Mouse (Mus musculus): ENCODE measurements around the gene Fbxo40. TPM values are rescaled to one million over a fixed set of nuclear protein-coding genes. Genes with fewer than 3 reads are reported as not detected.

The Fbxo40 gene
- polyA plus RNA-seq, 1 experiment from 2014 or later, result not detected

DNA sequence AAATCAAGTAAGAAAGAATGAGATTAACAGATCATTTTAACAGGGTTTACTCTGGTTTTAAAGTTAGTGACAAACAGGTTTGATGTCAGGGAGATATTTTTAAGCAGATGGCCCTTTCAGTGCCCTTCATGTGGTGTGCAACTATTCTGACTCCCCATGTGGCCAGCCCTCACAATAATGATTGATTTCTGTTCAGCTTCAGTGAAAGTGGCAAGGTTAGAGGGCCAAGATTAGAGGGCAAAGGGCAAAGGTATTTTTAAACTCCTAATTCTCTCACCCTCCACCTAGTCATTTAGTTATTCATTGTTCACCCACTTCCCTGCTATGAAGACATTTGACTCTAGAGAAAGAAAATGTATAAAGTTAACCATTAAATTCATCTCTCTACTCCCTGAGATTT is 2.2 kb downstream of the Fbxo40 start:
- H3K9me3 ChIP-seq, result no peaks in the 10 kb centered on the region
- no peak for ATAC-seq (replicated peaks)
- no peak overlapping the region for H3K4me3 ChIP-seq
- H3K9ac ChIP-seq, result no peak overlapping the region
- H3K4me1 ChIP-seq, result no peaks in the 10 kb centered on the region
- no peaks in the 10 kb centered on the region for H3K36me3 ChIP-seq (replicated peaks)
- H3K4me2 ChIP-seq, result no peak overlapping the region
- H3K27ac ChIP-seq, result no peak overlapping the region
- no peaks in the 10 kb centered on the region for H3K27me3 ChIP-seq (replicated peaks)

DNA sequence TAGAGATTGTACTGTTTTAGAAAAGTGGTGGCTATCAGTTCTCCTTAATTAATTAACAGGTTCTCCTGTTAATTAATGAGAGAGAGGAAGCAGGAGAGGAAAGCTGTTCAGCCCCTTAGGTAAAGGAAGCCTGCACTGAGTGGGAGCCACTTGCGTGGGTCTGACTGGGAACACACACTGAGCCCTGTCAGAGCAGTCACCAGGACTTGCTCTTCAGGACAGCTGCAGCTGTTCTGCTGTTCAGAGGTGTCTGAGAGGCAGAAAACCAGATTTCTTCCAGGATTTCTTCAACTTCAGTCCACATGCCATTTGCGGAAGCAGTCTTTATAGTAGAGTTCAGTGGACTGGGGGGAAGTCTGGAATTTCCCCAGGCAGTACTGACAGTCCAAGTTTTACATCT is 2.9 kb downstream of the Fbxo40 start:
- Histone ChIP-seq H3K27ac (no peak overlapping the region), H3K27me3 (replicated peaks) (no peaks in the 10 kb centered on the region), H3K4me1 (no peaks in the 10 kb centered on the region), H3K36me3 (replicated peaks) (no peaks in the 10 kb centered on the region), H3K4me2 (no peak overlapping the region), H3K9ac (no peak overlapping the region), H3K9me3 (no peaks in the 10 kb centered on the region), H3K4me3 (no peak overlapping the region)
- WGBS, result 80% methylated on average over 2 of the region's 2 CpGs
- no peak for ATAC-seq (replicated peaks)

DNA sequence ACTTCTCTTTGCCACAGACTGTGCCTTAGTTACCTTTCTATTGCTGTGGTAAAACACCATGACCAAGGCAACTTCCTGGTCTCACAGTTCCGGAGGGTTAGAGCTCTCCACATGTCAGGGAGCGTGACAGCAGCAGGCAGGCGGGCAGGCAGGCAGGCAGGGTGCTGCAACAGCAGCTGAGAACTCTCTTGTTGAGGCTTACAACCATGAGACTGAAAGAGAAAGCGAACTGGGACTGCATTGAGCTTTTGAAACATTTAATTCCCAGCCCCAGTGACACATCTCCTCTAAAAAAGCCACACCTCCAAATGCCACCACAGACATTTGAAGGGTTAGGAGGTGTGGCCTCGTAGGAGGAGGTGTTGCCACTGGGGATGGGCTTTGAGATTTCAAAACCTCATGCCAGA is 4.6 kb downstream of the Fbxo40 start:
- Histone ChIP-seq H3K4me3 (no peak overlapping the region), H3K27ac (no peak overlapping the region), H3K4me1 (no peaks in the 10 kb centered on the region), H3K9me3 (no peaks in the 10 kb centered on the region), H3K27me3 (replicated peaks) (no peaks in the 10 kb centered on the region), H3K9ac (no peak overlapping the region), H3K4me2 (no peak overlapping the region), H3K36me3 (replicated peaks) (no peaks in the 10 kb centered on the region)
- 76% methylated on average over 5 of the region's 5 CpGs for WGBS
- no peak for ATAC-seq (replicated peaks)

DNA sequence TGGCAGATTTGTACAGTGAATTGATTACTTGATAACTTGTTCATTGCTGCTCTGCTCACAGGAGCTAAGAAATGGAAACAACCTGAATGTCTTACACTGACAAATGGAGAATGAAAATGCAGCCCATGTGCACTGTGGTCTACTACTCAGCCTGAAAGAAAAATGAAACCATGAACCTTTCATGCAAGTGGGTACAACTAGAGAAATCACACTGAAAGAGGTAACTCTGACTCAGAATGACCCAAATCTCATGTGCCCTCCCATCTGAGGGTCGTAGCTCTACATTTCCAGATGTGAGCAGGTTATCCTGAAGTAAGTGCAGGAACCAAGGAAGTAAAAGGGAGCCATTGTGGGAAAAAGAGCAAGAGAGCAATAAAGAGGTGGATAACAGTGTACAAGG is 6.5 kb downstream of the Fbxo40 start:
- Histone ChIP-seq H3K4me1 (no peaks in the 10 kb centered on the region), H3K9me3 (no peaks in the 10 kb centered on the region), H3K4me3 (no peak overlapping the region), H3K27me3 (replicated peaks) (no peaks in the 10 kb centered on the region), H3K4me2 (no peak overlapping the region), H3K9ac (no peak overlapping the region), H3K27ac (no peak overlapping the region), H3K36me3 (replicated peaks) (no peaks in the 10 kb centered on the region)
- WGBS, result 80% methylated on average over 1 of the region's 1 CpGs
- no peak for ATAC-seq (replicated peaks)

DNA sequence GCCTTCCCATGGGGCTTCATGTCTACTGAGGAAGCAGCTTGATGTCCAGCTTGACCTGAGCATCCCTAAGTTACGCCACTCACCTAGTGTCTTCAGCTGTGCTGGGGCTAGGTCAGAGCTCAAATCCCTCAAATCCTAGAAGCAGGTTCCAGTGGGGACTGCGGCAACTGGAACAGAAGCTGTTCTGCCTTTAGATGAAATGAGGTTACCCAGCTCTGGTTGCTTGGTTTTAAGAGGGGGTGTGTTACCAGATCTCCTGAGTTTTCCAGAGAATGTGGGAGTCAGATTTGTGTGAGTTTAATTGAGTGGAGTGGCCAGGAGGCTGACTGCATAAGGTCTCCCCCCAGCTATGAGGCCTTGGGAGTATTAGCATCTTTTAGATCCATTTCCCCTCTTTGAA is 11.1 kb downstream of the Fbxo40 start:
- Histone ChIP-seq H3K4me2 (no peak overlapping the region), H3K27me3 (replicated peaks) (no peaks in the 10 kb centered on the region), H3K4me3 (no peak overlapping the region), H3K9ac (no peak overlapping the region), H3K36me3 (replicated peaks) (no peaks in the 10 kb centered on the region), H3K27ac (no peak overlapping the region), H3K4me1 (no peaks in the 10 kb centered on the region), H3K9me3 (no peaks in the 10 kb centered on the region)
- 95% methylated on average over 2 of the region's 2 CpGs for WGBS
- no peak for ATAC-seq (replicated peaks)

DNA sequence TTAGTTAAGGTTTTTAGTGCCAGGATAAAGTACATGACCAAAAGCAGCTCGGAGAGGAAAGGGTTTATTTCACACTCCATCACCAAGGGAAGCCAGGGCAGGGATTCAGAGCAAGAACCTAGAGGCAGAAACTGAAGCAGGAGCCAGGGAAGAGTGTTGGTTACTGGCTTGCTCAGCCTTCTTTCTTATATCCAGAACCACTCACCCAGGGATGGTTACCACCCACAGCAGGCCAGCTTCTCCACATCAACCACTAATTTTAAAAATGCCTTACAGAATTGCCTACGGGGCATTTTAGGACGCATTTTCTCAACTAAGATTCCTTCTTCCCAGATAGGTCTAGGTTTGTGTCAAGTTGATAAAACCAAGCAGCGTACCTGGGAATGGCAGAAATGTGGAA is 26.9 kb downstream of the Fbxo40 start:
- Histone ChIP-seq H3K27ac (no peak overlapping the region), H3K4me2 (no peak overlapping the region), H3K27me3 (replicated peaks) (no peaks in the 10 kb centered on the region), H3K36me3 (replicated peaks) (no peaks in the 10 kb centered on the region), H3K4me1 (no peaks in the 10 kb centered on the region), H3K9me3 (no peaks in the 10 kb centered on the region), H3K9ac (no peak overlapping the region), H3K4me3 (no peak overlapping the region)
- ATAC-seq (replicated peaks), result no peak
- WGBS, result 91% methylated on average over 4 of the region's 4 CpGs

DNA sequence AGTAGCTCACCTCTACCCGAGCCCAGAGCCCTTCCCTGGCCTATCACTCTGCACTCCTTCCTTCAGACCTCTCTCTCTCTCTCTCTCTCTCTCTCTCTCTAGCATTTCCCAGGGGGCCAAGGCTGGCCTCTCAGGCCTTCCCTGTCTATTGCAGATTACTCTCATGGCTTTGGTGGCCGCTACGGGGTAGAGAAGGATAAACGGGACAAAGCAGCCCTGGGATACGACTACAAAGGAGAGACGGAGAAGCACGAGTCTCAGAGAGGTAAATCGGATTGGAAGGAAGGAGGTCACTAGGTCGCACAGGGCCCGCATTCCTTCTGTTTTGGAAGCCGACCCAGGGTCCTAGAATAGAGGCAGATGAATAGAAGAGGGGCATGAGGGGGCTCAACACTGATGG is 35.2 kb downstream of the Fbxo40 start:
- Histone ChIP-seq H3K27me3 (replicated peaks) (no peaks in the 10 kb centered on the region), H3K27ac (no peak overlapping the region), H3K9ac (no peak overlapping the region), H3K4me2 (no peak overlapping the region), H3K4me3 (no peak overlapping the region), H3K9me3 (no peaks in the 10 kb centered on the region), H3K4me1 (no peaks in the 10 kb centered on the region), H3K36me3 (replicated peaks) (no peaks in the 10 kb centered on the region)
- 18% methylated on average over 11 of the region's 11 CpGs for whole genome bisulfite sequencing
- ATAC-seq (replicated peaks), result no peak

DNA sequence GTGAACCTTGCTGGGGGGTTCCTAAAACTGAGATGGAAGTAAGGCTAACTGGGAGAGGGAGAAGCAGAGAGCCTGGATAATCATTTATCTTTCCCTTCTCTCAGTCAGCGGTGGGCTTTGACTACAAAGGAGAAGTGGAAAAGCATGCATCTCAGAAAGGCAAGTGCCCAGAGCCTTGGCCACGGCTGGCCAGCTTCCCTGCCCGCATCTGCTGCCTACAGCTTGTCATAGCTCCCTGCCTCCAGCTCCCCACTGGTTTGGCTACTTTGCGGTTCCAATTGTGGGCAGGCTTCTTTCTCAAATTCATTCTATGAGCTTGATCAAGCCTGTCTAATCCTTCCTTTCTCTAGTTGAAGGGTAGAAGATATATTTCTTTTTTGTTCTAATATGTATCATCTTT is 39.2 kb downstream of the Fbxo40 start:
- Histone ChIP-seq H3K27ac (no peak overlapping the region), H3K9me3 (no peaks in the 10 kb centered on the region), H3K9ac (no peak overlapping the region), H3K27me3 (replicated peaks) (no peaks in the 10 kb centered on the region), H3K36me3 (replicated peaks) (no peaks in the 10 kb centered on the region), H3K4me1 (no peaks in the 10 kb centered on the region), H3K4me2 (no peak overlapping the region), H3K4me3 (no peak overlapping the region)
- no peak for ATAC-seq (replicated peaks)
- 15% methylated on average over 4 of the region's 4 CpGs for whole genome bisulfite sequencing

DNA sequence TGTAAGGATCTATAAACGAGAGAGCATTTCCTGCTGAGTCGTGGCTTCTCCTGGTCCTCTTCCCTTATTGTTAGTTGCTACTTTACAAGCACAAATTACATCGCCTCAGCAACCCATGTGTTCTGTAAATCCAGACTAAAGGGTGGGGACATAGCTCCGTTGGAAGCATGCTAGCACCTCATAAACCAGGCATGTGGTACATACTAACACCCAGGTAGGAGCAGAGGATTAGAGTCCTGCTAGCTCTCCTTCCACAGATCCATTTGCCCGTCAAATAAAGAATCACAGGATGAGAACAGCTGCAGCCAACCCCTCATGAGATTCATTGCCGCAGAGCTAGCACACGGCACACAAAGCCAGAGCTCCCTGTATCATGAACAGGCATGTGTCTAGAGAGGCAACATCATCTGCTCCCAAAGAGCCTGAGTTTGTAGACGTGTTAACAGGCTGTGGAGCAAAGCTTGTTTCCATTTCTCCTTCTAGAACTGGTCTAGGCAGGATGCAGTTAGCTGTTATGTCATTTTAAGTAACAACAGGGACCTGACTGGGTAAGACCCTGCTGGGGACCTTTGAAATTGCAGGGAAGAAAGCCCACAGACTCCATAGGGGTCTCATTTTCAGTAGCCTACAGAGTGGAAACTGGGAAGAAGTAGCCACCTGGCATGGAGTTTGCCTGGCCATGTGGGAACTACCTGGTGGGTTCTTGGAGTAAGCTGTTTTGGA is 40.5 kb downstream of the Fbxo40 start:
- no peak overlapping the region for H3K4me2 ChIP-seq
- no peak overlapping the region for H3K9ac ChIP-seq
- no peak overlapping the region for H3K4me3 ChIP-seq
- 63% methylated on average over 8 of the region's 8 CpGs for WGBS
- ATAC-seq (replicated peaks), result no peak
- no peak overlapping the region for H3K27ac ChIP-seq
- no peaks in the 10 kb centered on the region for H3K9me3 ChIP-seq
- H3K36me3 ChIP-seq (replicated peaks), result no peaks in the 10 kb centered on the region
- no peaks in the 10 kb centered on the region for H3K27me3 ChIP-seq (replicated peaks)
- H3K4me1 ChIP-seq, result peaks cover 3% of the 10 kb centered on the region; the same call in 1 of the 2 replicates

DNA sequence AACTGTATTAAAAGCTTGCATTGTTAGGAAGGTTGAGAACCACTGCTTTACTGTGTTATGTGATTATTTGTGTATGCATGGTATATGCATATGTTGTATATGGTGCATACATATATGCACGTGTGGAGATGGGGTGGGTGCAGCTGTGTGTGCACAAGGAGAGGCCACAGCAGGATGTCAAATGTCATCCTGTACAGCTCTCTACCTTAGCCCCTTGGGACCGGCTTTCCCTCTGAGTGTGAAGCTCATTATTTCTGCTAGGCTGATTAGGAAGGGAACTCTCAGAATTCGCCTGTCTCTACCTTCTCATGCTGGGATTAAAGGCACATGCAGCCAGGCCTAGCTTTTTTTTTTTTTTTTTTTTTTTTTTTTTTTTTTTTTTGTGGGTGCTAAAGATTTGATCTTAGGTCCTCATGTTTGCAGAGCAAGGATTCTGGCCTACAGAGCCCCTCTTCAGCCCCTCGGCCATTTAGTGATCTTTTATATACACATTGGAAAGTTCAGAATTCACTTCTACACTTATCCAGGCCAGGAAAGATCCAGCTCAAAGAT is 42.5 kb downstream of the Fbxo40 start:
- Histone ChIP-seq H3K27ac (no peak overlapping the region), H3K9ac (no peak overlapping the region), H3K27me3 (replicated peaks) (no peaks in the 10 kb centered on the region), H3K4me3 (no peak overlapping the region), H3K9me3 (no peaks in the 10 kb centered on the region), H3K4me1 (peaks cover 3% of the 10 kb centered on the region; the same call in 1 of the 2 replicates), H3K4me2 (no peak overlapping the region), H3K36me3 (replicated peaks) (no peaks in the 10 kb centered on the region)
- no peak for ATAC-seq (replicated peaks)
- WGBS, result 54% methylated on average over 4 of the region's 4 CpGs

DNA sequence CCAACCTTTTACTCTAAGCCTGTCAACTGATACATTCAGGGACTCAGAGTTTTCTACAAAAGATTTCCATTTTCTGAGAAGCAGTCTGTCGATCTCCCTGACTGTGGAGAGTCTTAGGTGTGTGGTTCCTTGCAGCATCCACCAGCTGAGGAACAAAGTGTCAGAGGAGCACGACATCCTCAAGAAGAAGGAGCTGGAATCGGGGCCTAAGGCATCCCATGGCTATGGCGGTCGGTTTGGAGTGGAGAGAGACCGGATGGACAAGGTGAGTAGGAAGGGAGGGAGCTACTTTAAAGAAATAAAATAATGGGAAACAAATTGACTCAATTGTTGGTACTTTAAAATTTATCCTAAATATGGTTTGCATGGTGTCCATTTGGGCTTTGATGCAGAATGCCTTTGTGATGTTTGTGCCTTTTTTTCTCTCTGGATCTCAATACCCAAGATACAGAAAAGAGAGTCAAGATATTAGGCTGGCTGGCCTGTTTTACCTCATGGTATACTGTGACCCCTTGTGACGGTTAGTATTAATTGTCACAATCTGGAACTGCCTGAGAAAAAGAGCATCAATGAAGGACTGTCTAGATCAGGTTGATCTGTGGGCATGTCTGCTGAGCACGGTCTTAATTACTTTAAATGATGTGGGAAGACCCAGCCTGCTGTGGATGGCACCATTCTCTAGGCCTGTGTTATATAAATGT is 43.7 kb downstream of the Fbxo40 start:
- no peak overlapping the region for H3K27ac ChIP-seq
- H3K4me1 ChIP-seq, result peaks cover 3% of the 10 kb centered on the region; the same call in 1 of the 2 replicates
- no peak overlapping the region for H3K9ac ChIP-seq
- ATAC-seq (replicated peaks), result no peak
- H3K4me2 ChIP-seq, result no peak overlapping the region
- H3K9me3 ChIP-seq, result no peaks in the 10 kb centered on the region
- no peaks in the 10 kb centered on the region for H3K27me3 ChIP-seq (replicated peaks)
- H3K36me3 ChIP-seq (replicated peaks), result no peaks in the 10 kb centered on the region
- 88% methylated on average over 8 of the region's 8 CpGs for WGBS
- no peak overlapping the region for H3K4me3 ChIP-seq

DNA sequence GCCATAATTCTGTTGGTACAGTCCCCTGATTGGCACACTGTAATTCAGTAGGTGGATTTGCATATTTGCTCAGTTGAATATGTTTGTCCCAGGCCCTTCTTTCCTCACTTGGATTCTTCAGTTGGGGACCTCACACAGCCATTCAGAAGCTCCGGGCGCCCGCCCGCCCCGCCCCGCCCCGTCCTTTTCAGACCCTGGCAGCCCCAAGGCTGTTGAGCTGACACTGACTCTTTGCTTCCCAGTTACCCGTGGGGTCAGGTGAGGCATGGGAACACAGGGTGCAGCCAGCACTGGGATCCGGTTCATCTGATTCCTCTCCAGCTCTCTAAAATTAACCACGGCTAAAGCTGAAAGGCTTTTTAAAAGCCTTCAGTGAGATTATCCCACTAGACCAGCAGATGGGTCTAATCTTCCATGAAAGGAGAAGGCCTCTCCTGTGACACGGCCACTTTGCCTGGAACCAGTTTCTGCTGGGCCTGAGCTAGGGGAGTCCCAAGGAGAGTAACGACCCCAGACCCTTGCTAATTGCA is 45.3 kb downstream of the Fbxo40 start:
- no peak overlapping the region for H3K27ac ChIP-seq
- H3K4me3 ChIP-seq, result no peak overlapping the region
- H3K9me3 ChIP-seq, result no peaks in the 10 kb centered on the region
- no peaks in the 10 kb centered on the region for H3K27me3 ChIP-seq (replicated peaks)
- no peaks in the 10 kb centered on the region for H3K36me3 ChIP-seq (replicated peaks)
- peak; percentile 54 for ATAC-seq (replicated peaks)
- peak overlapping the region; percentile 17; the same call in 1 of the 2 replicates for H3K4me2 ChIP-seq
- H3K9ac ChIP-seq, result no peak overlapping the region
- 26% methylated on average over 12 of the region's 12 CpGs for WGBS
- H3K4me1 ChIP-seq, result peaks cover 3% of the 10 kb centered on the region; the same call in 1 of the 2 replicates
